Mouse (Mus musculus) bone marrow, adult 2 months (tissue): ENCODE measurements around the gene Gzmd.
"Not testable (repeated sequence)": the region's sequence is repeated elsewhere in the genome, so short reads cannot be mapped to it uniquely, and the experiment has no call there.

Source experiments
- CTCF ChIP-seq: fragments of 200-500 bp; IDR thresholded peaks from 2 replicates; pipeline ENCODE4 v1.5.1; 2011; ENCODE audit warnings: low read length, control low read depth; ENCODE audit not compliant: control insufficient read depth, insufficient read depth
- POLR2A ChIP-seq: fragments of 200-500 bp; IDR thresholded peaks from 2 replicates; pipeline ENCODE4 v1.6.1; 2011; ENCODE audit warnings: low read depth, mild to moderate bottlenecking, control low read depth, low read length, borderline replicate concordance; ENCODE audit not compliant: control insufficient read depth

DNA sequence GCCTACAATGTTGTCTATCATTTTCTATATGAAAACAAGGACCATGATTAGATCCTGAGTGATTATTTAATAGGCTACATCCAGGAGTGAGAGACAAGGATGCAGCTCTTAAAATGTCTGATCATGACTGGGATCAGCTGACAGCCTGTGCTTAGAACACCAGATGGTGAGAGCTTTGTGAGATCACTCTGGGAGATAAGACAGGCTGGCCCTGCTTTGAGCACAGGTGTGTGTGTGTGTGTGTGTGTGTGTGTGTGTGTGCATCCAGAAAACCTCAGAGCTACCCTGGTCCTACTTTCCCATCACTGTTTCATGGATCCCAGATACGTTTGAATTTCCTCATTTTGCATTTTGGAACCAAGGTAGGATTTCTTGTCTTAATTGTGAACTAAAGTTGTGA, 1.3 kb upstream of the Gzmd start:
- TF ChIP-seq POLR2A, CTCF: not testable (repeated sequence)
